Mouse (Mus musculus) kidney, adult 2 months (tissue): Measurements from ENCODE around the gene Zfp64.
A peak's percentile ranks its signal among the peaks of the same experiment; 100 is the strongest.

Experiments used
- CTCF ChIP-seq: fragments of 200-500 bp; conservative IDR thresholded peaks from 2 replicates; pipeline ENCODE4 v1.5.1; 2011; ENCODE audit warnings: low read depth, mild to moderate bottlenecking, control low read depth, low read length, moderate library complexity, mixed read lengths; ENCODE audit not compliant: insufficient read depth, insufficient read length
- POLR2A ChIP-seq: fragments of 200-500 bp; IDR thresholded peaks from one replicate; pipeline ENCODE4 v1.6.1; 2011; ENCODE audit warnings: low read depth, low read length, control low read depth

DNA sequence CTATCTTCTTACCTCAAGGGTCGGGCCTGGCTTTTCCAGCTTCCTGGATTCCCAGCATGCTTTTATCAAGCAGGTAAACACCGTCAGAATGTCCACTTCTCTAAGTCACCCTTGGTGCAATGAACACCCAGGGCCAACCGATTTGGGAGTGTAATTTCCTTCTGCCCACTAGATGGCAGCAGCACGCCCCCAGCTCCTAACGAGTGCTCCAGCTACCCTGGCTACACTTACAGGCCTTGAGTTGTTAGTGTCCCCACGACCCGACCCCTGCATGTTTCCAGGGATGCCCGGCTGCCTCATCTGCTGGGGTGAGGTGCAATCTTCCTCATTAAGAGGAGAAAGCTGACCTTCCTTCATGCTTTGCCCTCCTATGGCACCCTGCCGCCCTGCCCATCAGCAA, 51.2 kb downstream of the Zfp64 start:
- TF ChIP-seq CTCF (peak; percentile 87), POLR2A (no peak)
